Mouse (Mus musculus): ENCODE data around the gene Nid2. TPM values are rescaled to one million over a fixed set of nuclear protein-coding genes. Genes with fewer than 3 reads are reported as not detected.

Nid2 gene
- polyA plus RNA-seq, 1 experiment from 2014 or later = 152 TPM

- H3K4me1 ChIP-seq (ENCODE audit: control insufficient read depth, insufficient read depth, low read length) = 0 out of 2 replicates have a peak, but pooled peaks cover 3% of the 10 kb centered on the region
- H3K4me2 ChIP-seq (ENCODE audit: low read depth, low read length) = no peak overlapping the region
- H3K4me3 ChIP-seq (ENCODE audit: low read depth, low read length) = no peak overlapping the region
- no peaks in the 10 kb centered on the region for H3K27me3 ChIP-seq (replicated peaks; ENCODE audit: control insufficient read depth, insufficient read depth, low read length)
- H3K9ac ChIP-seq (ENCODE audit: low read depth, low read length) = no peak overlapping the region
- ATAC-seq (ENCODE audit: low read depth) = no peak
- no peaks in the 10 kb centered on the region for H3K9me3 ChIP-seq (ENCODE audit: control insufficient read depth, low read length)
- H3K36me3 ChIP-seq (ENCODE audit: control insufficient read depth, insufficient read depth, low read length) = peaks cover 33% of the 10 kb centered on the region
- WGBS = 87% methylated on average over 6 of the region's 6 CpGs
- no peak for DNase-seq (ENCODE audit: low spot score)
- H3K27ac ChIP-seq (replicated peaks; ENCODE audit: low read depth, low read length) = no peak overlapping the region
Observed at GRCm38 (mm10) chr14:19777365-19777764, 26.3 kb downstream of the Nid2 start.

DNA sequence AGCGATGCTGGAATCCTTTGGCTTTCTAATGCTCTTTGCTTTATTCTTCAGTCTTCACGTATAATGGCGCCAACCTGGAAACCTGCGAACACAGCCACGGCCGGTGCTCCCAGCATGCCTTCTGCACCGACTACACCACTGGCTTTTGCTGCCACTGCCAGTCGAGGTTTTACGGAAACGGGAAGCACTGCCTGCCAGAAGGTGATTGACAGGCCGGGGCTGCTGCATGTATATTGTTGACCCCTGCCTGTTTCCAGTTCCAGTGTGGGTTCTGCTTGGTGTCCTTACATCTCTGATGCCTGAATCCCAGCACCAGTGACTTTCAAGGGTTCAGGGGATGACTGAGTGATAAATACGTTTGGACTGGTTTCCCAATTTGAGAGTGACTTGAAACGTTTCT is 26.9 kb downstream of the Nid2 start:
- no peak overlapping the region for H3K27ac ChIP-seq (replicated peaks; ENCODE audit: low read depth, low read length)
- 0 out of 2 replicates have a peak, but pooled peaks cover 3% of the 10 kb centered on the region for H3K4me1 ChIP-seq (ENCODE audit: control insufficient read depth, insufficient read depth, low read length)
- H3K36me3 ChIP-seq (ENCODE audit: control insufficient read depth, insufficient read depth, low read length) = peaks cover 33% of the 10 kb centered on the region
- H3K4me3 ChIP-seq (ENCODE audit: low read depth, low read length) = no peak overlapping the region
- 88% methylated on average over 13 of the region's 13 CpGs for WGBS
- ATAC-seq (ENCODE audit: low read depth) (no peak), DNase-seq (ENCODE audit: low spot score) (no peak)
- H3K9ac ChIP-seq (ENCODE audit: low read depth, low read length) = no peak overlapping the region
- no peak overlapping the region for H3K4me2 ChIP-seq (ENCODE audit: low read depth, low read length)
- no peaks in the 10 kb centered on the region for H3K27me3 ChIP-seq (replicated peaks; ENCODE audit: control insufficient read depth, insufficient read depth, low read length)
- no peaks in the 10 kb centered on the region for H3K9me3 ChIP-seq (ENCODE audit: control insufficient read depth, low read length)

DNA sequence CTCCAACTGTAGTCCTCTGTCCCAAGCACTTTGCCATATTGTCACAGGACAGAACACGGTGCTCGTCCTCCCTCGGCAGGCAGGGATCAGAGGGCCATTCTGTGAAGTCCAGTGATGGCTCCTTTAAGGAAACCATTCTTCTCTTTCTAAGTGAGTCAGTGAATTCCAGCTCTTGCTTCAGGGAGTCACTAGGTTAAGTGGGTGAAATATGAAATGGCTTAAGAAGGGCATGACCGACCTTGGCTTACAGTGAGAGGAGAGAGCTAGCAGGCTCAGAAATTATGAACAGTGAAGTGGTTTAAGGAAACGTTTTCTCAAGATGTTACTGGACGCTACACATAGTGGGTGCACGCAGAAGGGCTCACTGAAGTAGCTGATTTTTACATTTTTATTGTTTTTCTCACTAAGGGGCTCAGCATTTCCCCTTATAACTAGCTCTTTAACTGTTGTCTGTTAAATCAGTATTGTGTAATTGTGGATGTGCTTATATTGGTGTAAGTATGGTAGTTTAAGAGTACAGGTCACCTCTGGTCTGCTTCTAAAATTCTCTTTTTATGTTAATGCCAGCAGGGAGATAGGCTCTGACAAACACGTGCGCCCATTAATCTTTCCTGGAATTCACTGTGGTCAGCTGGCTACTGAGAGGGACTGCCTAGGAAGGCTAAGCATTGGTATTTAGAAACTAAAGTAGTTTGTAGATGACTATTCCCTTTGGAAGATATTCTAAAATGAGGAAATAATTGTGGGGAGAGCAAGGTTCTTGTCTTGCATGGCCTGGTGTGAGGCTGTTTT is 34.9 kb downstream of the Nid2 start:
- DNase-seq (ENCODE audit: low spot score) (no peak), ATAC-seq (ENCODE audit: low read depth) (no peak)
- Histone ChIP-seq H3K4me3 (ENCODE audit: low read depth, low read length) (no peak overlapping the region), H3K36me3 (ENCODE audit: control insufficient read depth, insufficient read depth, low read length) (peaks cover 4% of the 10 kb centered on the region; the same call in 1 of the 2 replicates), H3K4me1 (ENCODE audit: control insufficient read depth, insufficient read depth, low read length) (no peaks in the 10 kb centered on the region), H3K9me3 (ENCODE audit: control insufficient read depth, low read length) (no peaks in the 10 kb centered on the region), H3K27ac (replicated peaks; ENCODE audit: low read depth, low read length) (no peak overlapping the region), H3K9ac (ENCODE audit: low read depth, low read length) (no peak overlapping the region), H3K4me2 (ENCODE audit: low read depth, low read length) (no peak overlapping the region), H3K27me3 (replicated peaks; ENCODE audit: control insufficient read depth, insufficient read depth, low read length) (no peaks in the 10 kb centered on the region)
- 80% methylated on average over 9 of the region's 9 CpGs for WGBS

- Histone ChIP-seq H3K27me3 (replicated peaks; ENCODE audit: control insufficient read depth, insufficient read depth, low read length) (no peaks in the 10 kb centered on the region), H3K4me1 (ENCODE audit: control insufficient read depth, insufficient read depth, low read length) (no peaks in the 10 kb centered on the region), H3K9ac (ENCODE audit: low read depth, low read length) (no peak overlapping the region), H3K27ac (replicated peaks; ENCODE audit: low read depth, low read length) (no peak overlapping the region), H3K9me3 (ENCODE audit: control insufficient read depth, low read length) (no peaks in the 10 kb centered on the region), H3K4me2 (ENCODE audit: low read depth, low read length) (no peak overlapping the region), H3K4me3 (ENCODE audit: low read depth, low read length) (no peak overlapping the region), H3K36me3 (ENCODE audit: control insufficient read depth, insufficient read depth, low read length) (peaks cover 6% of the 10 kb centered on the region; the same call in 1 of the 2 replicates)
- WGBS = 86% methylated on average over 1 of the region's 1 CpGs
- DNase-seq (ENCODE audit: low spot score) (no peak), ATAC-seq (ENCODE audit: low read depth) (no peak)
Observed at GRCm38 (mm10) chr14:19788443-19788842, 37.4 kb downstream of the Nid2 start.

DNA sequence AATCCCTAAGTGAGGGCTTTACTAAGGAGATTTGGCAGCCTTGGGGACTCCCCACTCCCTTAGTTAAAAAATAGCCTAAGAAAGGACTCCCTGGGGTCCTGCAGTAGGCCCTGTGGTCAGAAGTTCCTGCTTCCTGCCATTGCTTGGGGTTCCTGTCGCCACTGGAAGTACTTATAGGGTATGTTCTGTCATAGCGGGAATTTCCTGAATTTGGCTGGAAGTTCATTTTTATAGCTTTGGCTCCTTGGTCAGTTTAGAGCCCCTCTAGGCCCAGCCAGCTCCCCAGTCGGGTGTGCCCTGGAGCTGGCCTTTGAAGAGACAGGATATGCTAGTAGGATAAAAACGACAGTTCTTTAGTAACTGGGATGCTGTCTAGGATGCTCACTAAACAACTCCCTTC is 43.8 kb downstream of the Nid2 start:
- DNase-seq (ENCODE audit: low spot score) (no peak), ATAC-seq (ENCODE audit: low read depth) (no peak)
- Histone ChIP-seq H3K27me3 (replicated peaks; ENCODE audit: control insufficient read depth, insufficient read depth, low read length) (no peaks in the 10 kb centered on the region), H3K4me3 (ENCODE audit: low read depth, low read length) (no peak overlapping the region), H3K9ac (ENCODE audit: low read depth, low read length) (no peak overlapping the region), H3K27ac (replicated peaks; ENCODE audit: low read depth, low read length) (no peak overlapping the region), H3K4me1 (ENCODE audit: control insufficient read depth, insufficient read depth, low read length) (no peaks in the 10 kb centered on the region), H3K4me2 (ENCODE audit: low read depth, low read length) (no peak overlapping the region), H3K9me3 (ENCODE audit: control insufficient read depth, low read length) (no peaks in the 10 kb centered on the region), H3K36me3 (ENCODE audit: control insufficient read depth, insufficient read depth, low read length) (peaks cover 26% of the 10 kb centered on the region; the same call in 1 of the 2 replicates)
- 66% methylated on average over 4 of the region's 4 CpGs for WGBS

GRCm38 (mm10) chr14:19796541-19797304 is 45.7 kb downstream of the Nid2 start:
- peaks cover 27% of the 10 kb centered on the region; the same call in 1 of the 2 replicates for H3K36me3 ChIP-seq (ENCODE audit: control insufficient read depth, insufficient read depth, low read length)
- H3K9me3 ChIP-seq (ENCODE audit: control insufficient read depth, low read length) = no peaks in the 10 kb centered on the region
- H3K4me1 ChIP-seq (ENCODE audit: control insufficient read depth, insufficient read depth, low read length) = no peaks in the 10 kb centered on the region
- no peak overlapping the region for H3K4me2 ChIP-seq (ENCODE audit: low read depth, low read length)
- H3K27me3 ChIP-seq (replicated peaks; ENCODE audit: control insufficient read depth, insufficient read depth, low read length) = no peaks in the 10 kb centered on the region
- H3K9ac ChIP-seq (ENCODE audit: low read depth, low read length) = no peak overlapping the region
- ATAC-seq (ENCODE audit: low read depth) (no peak), DNase-seq (ENCODE audit: low spot score) (no peak)
- WGBS = 80% methylated on average over 18 of the region's 18 CpGs
- H3K27ac ChIP-seq (replicated peaks; ENCODE audit: low read depth, low read length) = no peak overlapping the region
- no peak overlapping the region for H3K4me3 ChIP-seq (ENCODE audit: low read depth, low read length)

DNA sequence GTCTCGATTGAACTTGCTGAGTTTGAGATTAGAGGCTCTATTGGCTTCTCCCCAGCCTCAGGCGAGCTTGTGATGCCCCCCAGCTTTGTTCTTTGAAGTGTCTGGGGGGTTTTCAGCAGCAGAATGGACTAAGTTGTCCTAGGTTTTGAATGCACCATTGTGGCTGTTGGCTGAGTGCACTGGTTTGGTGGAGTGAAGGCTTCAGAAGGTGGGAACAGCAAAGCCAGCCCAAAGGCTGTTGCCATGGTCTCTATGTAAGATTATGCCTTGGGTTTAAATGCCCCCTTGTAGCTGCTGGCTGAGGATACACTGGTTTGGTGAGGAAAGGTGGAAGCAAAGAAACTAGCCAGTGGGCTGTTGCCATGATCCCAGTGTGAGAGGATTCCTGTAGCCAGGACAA is 49.4 kb downstream of the Nid2 start:
- H3K9me3 ChIP-seq (ENCODE audit: control insufficient read depth, low read length) = no peaks in the 10 kb centered on the region
- H3K36me3 ChIP-seq (ENCODE audit: control insufficient read depth, insufficient read depth, low read length) = peaks cover 29% of the 10 kb centered on the region; the same call in 1 of the 2 replicates
- DNase-seq (ENCODE audit: low spot score) (no peak), ATAC-seq (ENCODE audit: low read depth) (no peak)
- H3K27me3 ChIP-seq (replicated peaks; ENCODE audit: control insufficient read depth, insufficient read depth, low read length) = no peaks in the 10 kb centered on the region
- 48% methylated on average over 2 of the region's 2 CpGs for WGBS
- no peak overlapping the region for H3K27ac ChIP-seq (replicated peaks; ENCODE audit: low read depth, low read length)
- H3K9ac ChIP-seq (ENCODE audit: low read depth, low read length) = no peak overlapping the region
- no peak overlapping the region for H3K4me3 ChIP-seq (ENCODE audit: low read depth, low read length)
- H3K4me2 ChIP-seq (ENCODE audit: low read depth, low read length) = no peak overlapping the region
- H3K4me1 ChIP-seq (ENCODE audit: control insufficient read depth, insufficient read depth, low read length) = no peaks in the 10 kb centered on the region

- Histone ChIP-seq H3K36me3 (ENCODE audit: control insufficient read depth, insufficient read depth, low read length) (peaks cover 35% of the 10 kb centered on the region; the same call in 1 of the 2 replicates), H3K9me3 (ENCODE audit: control insufficient read depth, low read length) (no peaks in the 10 kb centered on the region), H3K4me1 (ENCODE audit: control insufficient read depth, insufficient read depth, low read length) (no peaks in the 10 kb centered on the region), H3K4me3 (ENCODE audit: low read depth, low read length) (no peak overlapping the region), H3K9ac (ENCODE audit: low read depth, low read length) (no peak overlapping the region), H3K27ac (replicated peaks; ENCODE audit: low read depth, low read length) (no peak overlapping the region), H3K4me2 (ENCODE audit: low read depth, low read length) (no peak overlapping the region), H3K27me3 (replicated peaks; ENCODE audit: control insufficient read depth, insufficient read depth, low read length) (no peaks in the 10 kb centered on the region)
- 84% methylated on average over 8 of the region's 8 CpGs for WGBS
- no peak for ATAC-seq (ENCODE audit: low read depth)
- DNase-seq (ENCODE audit: low spot score) = no peak
Observed at GRCm38 (mm10) chr14:19801474-19802215, 50.6 kb downstream of the Nid2 start.
